Mouse (Mus musculus): ENCODE results near the gene Xpc.
A peak's percentile ranks its signal among the peaks of the same experiment; 100 is the strongest.

- peak; percentile 95 for TF ChIP-seq CTCF (IDR thresholded peaks at IDR 0.05; ENCODE audit: low read depth)
- no peak for TF ChIP-seq EP300 (IDR thresholded peaks at IDR 0.05; ENCODE audit: low read depth)
Observed at GRCm38 (mm10) chr6:91509326-91509725, 6.4 kb downstream of the Xpc start.

Data from liver, embryonic 14.5 days (tissue).